Mouse (Mus musculus) ES-E14 (cell line): ENCODE measurements around the gene Ptpn5. TPM values are rescaled to one million over a fixed set of nuclear protein-coding genes. Genes with fewer than 3 reads are reported as not detected.

Experiments used
- DNase-seq: peaks from one replicate; pipeline ENCODE4 v3.0.0-alpha.2; 2013; ENCODE audit warnings: low read depth, low spot score
- H3K27ac ChIP-seq: 2 replicates; pipeline ENCODE4 v1.5.1; 2012; ENCODE audit warnings: low read depth, mild to moderate bottlenecking, low read length, moderate library complexity, mixed read lengths; ENCODE audit not compliant: poor library complexity, insufficient read depth, severe bottlenecking
- H3K36me3 ChIP-seq: 2 replicates; pipeline ENCODE4 v1.6.1; 2012; ENCODE audit warnings: mild to moderate bottlenecking, low read length, moderate library complexity, mixed read lengths; ENCODE audit not compliant: control insufficient read depth, poor library complexity, insufficient read depth, severe bottlenecking
- H3K4me1 ChIP-seq, 2 experiments: fragments of 150-350 bp in 1 of 2; sonication (generic) in 1 of 2; 2 replicates each; pipeline ENCODE4 v1.6.1; 2012; ENCODE audit warnings: low read length in 2 of 2, mild to moderate bottlenecking in 1 of 2, mixed read lengths in 1 of 2; ENCODE audit not compliant: control insufficient read depth in 2 of 2, insufficient read depth in 2 of 2, poor library complexity in 1 of 2
- H3K4me3 ChIP-seq, 2 experiments: fragments of 150-350 bp in 1 of 2; sonication (generic) in 1 of 2; 2 replicates each; pipeline ENCODE4 v1.5.1; 2012; ENCODE audit warnings: low read length in 2 of 2, low read depth in 1 of 2, mild to moderate bottlenecking in 1 of 2, mixed read lengths in 1 of 2; ENCODE audit not compliant: insufficient read depth in 1 of 2, poor library complexity in 1 of 2, severe bottlenecking in 1 of 2
- H3K9ac ChIP-seq: 2 replicates; pipeline ENCODE4 v1.6.1; 2012; ENCODE audit warnings: low read depth, mild to moderate bottlenecking, low read length, mixed read lengths; ENCODE audit not compliant: poor library complexity, insufficient read depth, severe bottlenecking
- H3K9me3 ChIP-seq: fragments of 150-350 bp; sonication (generic); 2 replicates; pipeline ENCODE4 v1.6.1; 2012; ENCODE audit warnings: low read depth, mild to moderate bottlenecking, low read length; ENCODE audit not compliant: control insufficient read depth, insufficient read depth
- CHD2 ChIP-seq: IDR thresholded peaks from 2 replicates; pipeline ENCODE4 v1.6.1; 2014; ENCODE audit warnings: mild to moderate bottlenecking, low read depth, low read length, inconsistent platforms
- HCFC1 ChIP-seq: IDR thresholded peaks from 2 replicates; pipeline ENCODE4 v1.6.1; 2012; ENCODE audit warnings: low read length, inconsistent platforms, borderline replicate concordance; ENCODE audit not compliant: insufficient read depth
- MAFK ChIP-seq: IDR thresholded peaks from 2 replicates; pipeline ENCODE4 v1.6.1; 2014; ENCODE audit warnings: mild to moderate bottlenecking, low read depth, low read length, inconsistent platforms; ENCODE audit not compliant: insufficient read depth
- ZC3H11A ChIP-seq: IDR thresholded peaks from 2 replicates; pipeline ENCODE4 v1.6.1; 2012; ENCODE audit warnings: low read depth, mild to moderate bottlenecking, inconsistent platforms, low read length, borderline replicate concordance
- ZNF384 ChIP-seq: IDR thresholded peaks from 2 replicates; pipeline ENCODE4 v1.6.1; 2012; ENCODE audit warnings: low read depth, low read length, inconsistent platforms
- in situ Hi-C, 2 experiments: fragments of 600-800 bp; cut with MboI; formaldehyde crosslinking; loops; one replicate each; pipeline ENCODE4 v1.15.1; 2025; ENCODE audit warnings: low sequenced_read_pairs in 2 of 2, inconsistent platforms in 1 of 2; ENCODE audit not compliant: unreplicated experiment in 2 of 2
- total RNA-seq: library from RNA; depleted of rRNA; stranded (reverse); fragments of 300-350 nt; gene quantifications from 2 replicates; pipeline ENCODE4 v1.2.3, GENCODE M21; 2012

The Ptpn5 gene
- total RNA-seq, 1 experiment: 0.36 TPM

DNA sequence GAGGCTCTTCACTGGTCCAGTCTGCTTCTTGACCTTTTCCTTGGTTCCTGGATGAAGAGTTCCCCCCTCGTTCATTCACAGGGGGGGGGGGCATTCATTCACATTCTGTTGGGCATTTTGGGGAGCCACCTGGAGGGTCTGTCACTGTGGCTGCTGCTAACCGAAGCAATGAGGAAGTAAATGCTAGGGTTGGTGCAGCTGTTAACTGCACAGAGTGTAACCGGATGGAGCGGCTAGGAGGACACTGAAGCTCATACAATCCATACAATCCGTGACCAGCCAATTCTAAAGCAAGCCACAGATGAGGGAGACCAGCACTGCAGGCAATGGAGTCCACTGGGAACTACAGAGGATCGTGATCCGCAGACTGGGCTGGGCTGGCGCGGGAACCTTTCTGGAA lies 24.3 kb upstream of the Ptpn5 start:
- no peak overlapping the region for H3K4me3 ChIP-seq
- H3K4me1 ChIP-seq: no peaks in the 10 kb centered on the region
- no peak overlapping the region for H3K9ac ChIP-seq
- no peaks in the 10 kb centered on the region for H3K9me3 ChIP-seq
- no peaks in the 10 kb centered on the region for H3K36me3 ChIP-seq
- in situ Hi-C loops: no loop called here
- TF ChIP-seq ZC3H11A (no peak), ZNF384 (no peak), CHD2 (no peak), MAFK (no peak), HCFC1 (no peak)
- no peak for DNase-seq
- H3K27ac ChIP-seq: no peak overlapping the region

DNA sequence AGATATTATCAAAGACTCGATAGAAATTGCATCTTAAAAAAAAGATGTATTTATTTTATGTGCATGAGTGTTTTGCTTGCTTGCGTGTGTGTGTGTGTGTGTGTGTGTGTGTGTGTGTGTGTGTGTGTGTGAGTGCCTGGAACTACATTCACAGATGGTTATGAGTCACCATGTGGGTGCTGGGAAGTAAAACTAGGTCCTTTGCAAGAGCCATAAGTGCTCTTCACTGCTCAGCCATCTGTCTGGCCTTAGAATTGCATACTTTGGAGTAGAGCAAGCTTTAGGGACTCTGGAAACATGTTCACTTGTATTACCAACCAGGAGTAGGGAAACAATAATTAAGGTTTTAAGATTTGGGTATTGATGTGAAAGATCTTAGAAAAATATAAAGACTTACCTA lies 22.4 kb upstream of the Ptpn5 start:
- in situ Hi-C loops: no loop called here
- H3K4me3 ChIP-seq: no peak overlapping the region
- DNase-seq: no peak
- H3K9ac ChIP-seq: no peak overlapping the region
- H3K36me3 ChIP-seq: no peaks in the 10 kb centered on the region
- TF ChIP-seq ZNF384 (no peak), ZC3H11A (no peak)
- H3K27ac ChIP-seq: no peak overlapping the region
- no peaks in the 10 kb centered on the region for H3K9me3 ChIP-seq
- H3K4me1 ChIP-seq: no peaks in the 10 kb centered on the region

DNA sequence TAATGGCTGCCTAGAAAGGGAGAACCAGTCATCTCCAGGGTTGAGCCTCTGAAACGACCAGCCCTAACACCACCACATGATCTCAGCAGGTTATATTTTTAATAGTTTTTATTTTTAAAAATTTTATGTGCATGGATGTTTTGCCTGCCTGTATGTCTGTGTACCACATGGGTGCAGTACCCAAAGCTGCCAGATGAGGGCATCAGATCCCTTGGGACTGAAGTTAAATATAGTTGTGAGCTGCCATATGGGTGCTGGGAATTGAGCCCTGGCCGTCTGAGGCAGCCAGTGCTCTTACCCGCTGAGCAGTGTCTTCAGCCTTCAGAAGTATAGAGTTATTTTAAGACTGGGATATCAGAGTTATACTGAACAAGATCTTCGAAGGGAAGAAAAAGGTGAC lies 21.9 kb upstream of the Ptpn5 start:
- H3K9ac ChIP-seq: no peak overlapping the region
- H3K27ac ChIP-seq: no peak overlapping the region
- TF ChIP-seq CHD2 (no peak), ZNF384 (no peak), ZC3H11A (no peak)
- H3K9me3 ChIP-seq: no peaks in the 10 kb centered on the region
- no peak overlapping the region for H3K4me3 ChIP-seq
- DNase-seq: no peak
- H3K36me3 ChIP-seq: no peaks in the 10 kb centered on the region
- no peaks in the 10 kb centered on the region for H3K4me1 ChIP-seq
- in situ Hi-C loops: no loop called here

DNA sequence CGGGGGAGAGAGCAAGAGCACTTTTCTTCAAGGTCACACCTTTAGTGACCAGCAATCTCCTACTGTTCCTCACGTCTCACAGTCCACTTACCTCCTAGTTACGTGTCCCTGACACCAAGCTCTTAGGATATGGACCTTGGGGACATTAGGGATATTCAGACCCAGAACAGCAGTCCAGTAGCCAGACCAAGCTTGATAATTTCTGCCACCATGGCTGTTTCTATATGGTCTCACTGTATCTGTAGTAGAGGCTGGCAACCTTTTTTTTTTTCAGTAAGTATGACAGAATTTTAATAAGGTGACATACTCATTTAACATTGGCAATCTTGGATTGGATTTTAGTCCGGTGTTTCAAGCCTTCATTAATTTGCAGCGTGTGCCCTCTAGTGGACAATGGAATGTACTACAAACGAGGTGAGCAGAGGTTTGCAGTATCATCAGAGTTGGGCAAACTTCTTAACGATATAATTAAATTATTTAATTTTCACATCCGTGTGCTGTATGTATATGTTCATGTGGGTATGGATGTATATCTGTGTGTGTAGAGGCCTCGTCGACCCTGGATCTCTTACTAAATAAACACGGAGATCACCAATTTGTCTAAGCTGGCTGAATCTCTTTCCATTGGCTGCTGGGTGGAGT lies 17.1 kb upstream of the Ptpn5 start:
- TF ChIP-seq ZNF384 (no peak), ZC3H11A (peak; percentile 89), CHD2 (no peak), MAFK (no peak), HCFC1 (no peak)
- no peak overlapping the region for H3K9ac ChIP-seq
- no peaks in the 10 kb centered on the region for H3K9me3 ChIP-seq
- 0 out of 4 replicates have a peak, but pooled peaks cover 0 to 2% of the 10 kb centered on the region in 2 experiments for H3K4me1 ChIP-seq
- no peaks in the 10 kb centered on the region for H3K36me3 ChIP-seq
- no peak overlapping the region for H3K4me3 ChIP-seq
- in situ Hi-C loops: loop anchor here in 1 of 2 experiments (5.0 kb wide), 1 partner anchor 188 kb away; no protein-coding TSS in a partner anchor
- DNase-seq: peak; percentile 46
- no peak overlapping the region for H3K27ac ChIP-seq

DNA sequence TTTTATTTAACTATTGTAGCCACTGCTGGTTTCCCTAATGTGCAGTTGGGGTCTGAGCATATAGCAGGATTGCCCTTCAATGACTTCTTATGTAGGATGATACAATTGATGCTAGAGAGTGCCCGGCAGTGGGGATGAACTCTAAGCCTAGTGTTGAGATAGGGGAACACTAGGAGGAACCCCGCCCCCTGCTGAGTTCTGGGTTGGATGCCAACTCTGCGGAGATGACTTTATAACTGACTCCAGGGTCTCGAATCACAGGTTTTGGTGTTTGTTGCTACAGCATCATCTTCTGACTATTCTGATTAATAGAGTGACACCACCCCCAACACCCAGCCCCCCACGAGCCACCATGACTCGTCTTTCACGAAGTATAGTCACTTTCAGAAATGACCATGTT lies 14.8 kb upstream of the Ptpn5 start:
- in situ Hi-C loops: loop anchor here (5.0 to 10.0 kb wide), 2 partner anchors 113 to 126 kb away; no protein-coding TSS in a partner anchor
- DNase-seq: no peak
- TF ChIP-seq ZC3H11A (no peak), HCFC1 (no peak), ZNF384 (no peak), MAFK (no peak), CHD2 (no peak)
- Histone ChIP-seq H3K9ac (no peak overlapping the region), H3K4me1 (peaks cover 0 to 5% of the 10 kb centered on the region in 2 experiments; a peak in 1 of 4 replicates), H3K27ac (no peak overlapping the region), H3K9me3 (no peaks in the 10 kb centered on the region), H3K36me3 (no peaks in the 10 kb centered on the region), H3K4me3 (no peak overlapping the region)
